Mouse (Mus musculus) stomach, embryonic 16.5 days (tissue): ENCODE data around the gene Hopx. TPM values are rescaled to one million over a fixed set of nuclear protein-coding genes. Genes with fewer than 3 reads are reported as not detected.

ENCODE experiments used
- ATAC-seq: fragments of 200-750 bp; cut with Nextera tagmentation; 2 replicates; pipeline ENCODE4 v1.8.0; 2017; ENCODE audit warnings: moderate number of reproducible peaks, moderate TSS enrichment; ENCODE audit not compliant: insufficient read depth, low FRiP score
- H3K27ac ChIP-seq: fragments of 300-500 bp; sonication (generic); 2 replicates; pipeline ENCODE4 v1.5.1; 2014; ENCODE audit warnings: low read length
- H3K27me3 ChIP-seq: fragments of 300-500 bp; sonication (generic); 2 replicates; pipeline ENCODE4 v1.6.1; 2014; ENCODE audit warnings: low read length, control low read depth, mixed read lengths; ENCODE audit not compliant: control insufficient read depth, insufficient read depth
- H3K36me3 ChIP-seq: fragments of 300-500 bp; sonication (generic); 2 replicates; pipeline ENCODE4 v1.6.1; 2014; ENCODE audit warnings: low read length; ENCODE audit not compliant: control insufficient read depth, insufficient read depth
- H3K4me1 ChIP-seq: fragments of 300-500 bp; sonication (generic); 2 replicates; pipeline ENCODE4 v1.6.1; 2014; ENCODE audit warnings: low read length, control low read depth, mixed read lengths; ENCODE audit not compliant: control insufficient read depth, insufficient read depth
- H3K4me2 ChIP-seq: fragments of 300-500 bp; sonication (generic); 2 replicates; pipeline ENCODE4 v1.6.1; 2014; ENCODE audit warnings: low read depth, low read length, mixed read lengths
- H3K4me3 ChIP-seq: fragments of 300-500 bp; sonication (generic); replicated peaks from 2 replicates; pipeline ENCODE4 v1.5.1; 2014; ENCODE audit warnings: mild to moderate bottlenecking, low read length
- H3K9ac ChIP-seq: fragments of 300-500 bp; sonication (generic); 2 replicates; pipeline ENCODE4 v1.6.1; 2014; ENCODE audit warnings: low read length
- H3K9me3 ChIP-seq: fragments of 300-500 bp; sonication (generic); replicated peaks from 2 replicates; pipeline ENCODE4 v1.6.1; 2016; ENCODE audit warnings: low read length, control low read depth; ENCODE audit not compliant: control insufficient read depth
- WGBS: fragments of 180-500 bp; shearing (Covaris S2); extraction: QIAGEN DNeasy Blood & Tissue Kit; methylation state at CpG from one replicate; pipeline ENCODE4 v1.1.7; 2014; 5-methylcytosine and 5-hydroxymethylcytosine counted together
- polyA plus RNA-seq: library from polyadenylated mRNA; unstranded; fragments of >200 nt; fragmentation: Nextera tagmentation; extraction: Ambion mirVana; gene quantifications from 2 replicates; pipeline ENCODE4 v1.2.1, GENCODE M21; 2015

Hopx gene
- polyA plus RNA-seq, 1 experiment from 2014 or later, result 6.9 TPM

- Histone ChIP-seq H3K4me1 (no peaks in the 10 kb centered on the region), H3K4me3 (no peak overlapping the region), H3K36me3 (no peaks in the 10 kb centered on the region), H3K27ac (no peak overlapping the region), H3K4me2 (no peak overlapping the region), H3K9me3 (no peaks in the 10 kb centered on the region; the same call in 1 of the 2 replicates), H3K27me3 (no peaks in the 10 kb centered on the region), H3K9ac (no peak overlapping the region)
- ATAC-seq, result no peak
- 79% methylated on average over 3 of the region's 3 CpGs for WGBS
Measured at GRCm38 (mm10) chr5:77071626-77072025, 43.3 kb downstream of the Hopx start.

GRCm38 (mm10) chr5:77070987-77071386 lies 43.9 kb downstream of the Hopx start:
- Histone ChIP-seq H3K9ac (no peak overlapping the region), H3K36me3 (no peaks in the 10 kb centered on the region), H3K4me2 (no peak overlapping the region), H3K9me3 (no peaks in the 10 kb centered on the region; the same call in 1 of the 2 replicates), H3K27ac (no peak overlapping the region), H3K4me1 (no peaks in the 10 kb centered on the region), H3K4me3 (no peak overlapping the region), H3K27me3 (no peaks in the 10 kb centered on the region)
- no peak for ATAC-seq
- 79% methylated on average over 2 of the region's 2 CpGs for WGBS

GRCm38 (mm10) chr5:77067321-77067720 lies 47.6 kb downstream of the Hopx start:
- no peak overlapping the region for H3K4me2 ChIP-seq
- no peak overlapping the region for H3K9ac ChIP-seq
- H3K27me3 ChIP-seq, result no peaks in the 10 kb centered on the region
- H3K4me3 ChIP-seq, result no peak overlapping the region
- H3K36me3 ChIP-seq, result no peaks in the 10 kb centered on the region
- WGBS, result 68% methylated on average over 8 of the region's 8 CpGs
- no peaks in the 10 kb centered on the region for H3K4me1 ChIP-seq
- no peaks in the 10 kb centered on the region; the same call in 1 of the 2 replicates for H3K9me3 ChIP-seq
- no peak for ATAC-seq
- H3K27ac ChIP-seq, result no peak overlapping the region

- no peak for ATAC-seq
- Histone ChIP-seq H3K27me3 (no peaks in the 10 kb centered on the region), H3K27ac (no peak overlapping the region), H3K9me3 (no peaks in the 10 kb centered on the region), H3K36me3 (no peaks in the 10 kb centered on the region), H3K4me2 (no peak overlapping the region), H3K4me3 (0 out of 2 replicates have a peak overlapping the region, but pooled peaks have one; percentile 9), H3K9ac (no peak overlapping the region), H3K4me1 (no peaks in the 10 kb centered on the region)
- WGBS, result 34% methylated on average over 17 of the region's 17 CpGs
Measured at GRCm38 (mm10) chr5:77061372-77062038, 53.4 kb downstream of the Hopx start.

DNA sequence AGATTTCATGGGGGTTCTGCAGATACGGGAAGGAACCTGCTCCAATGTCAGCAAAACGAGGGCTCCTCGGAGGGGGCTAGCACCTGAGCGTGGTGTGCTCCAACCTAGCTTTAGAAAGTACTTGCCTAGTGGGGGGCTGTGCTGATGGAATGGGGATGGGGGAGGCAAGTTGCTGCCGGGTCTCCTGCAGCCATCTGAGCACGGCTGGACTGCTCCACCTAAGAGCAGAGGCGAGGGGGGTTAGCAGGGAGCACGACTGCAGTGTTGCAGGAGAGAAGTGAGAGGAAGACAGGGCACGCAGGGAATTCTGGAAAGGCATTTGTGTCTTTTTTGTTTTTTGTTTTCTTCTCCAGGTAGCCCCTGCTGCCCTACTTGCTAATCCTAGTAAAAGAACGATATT lies 54.6 kb downstream of the Hopx start:
- 40% methylated on average over 10 of the region's 10 CpGs for WGBS
- Histone ChIP-seq H3K4me1 (no peaks in the 10 kb centered on the region), H3K9ac (no peak overlapping the region), H3K27ac (no peak overlapping the region), H3K9me3 (no peaks in the 10 kb centered on the region), H3K36me3 (no peaks in the 10 kb centered on the region), H3K4me3 (no peak overlapping the region), H3K27me3 (no peaks in the 10 kb centered on the region), H3K4me2 (no peak overlapping the region)
- no peak for ATAC-seq

DNA sequence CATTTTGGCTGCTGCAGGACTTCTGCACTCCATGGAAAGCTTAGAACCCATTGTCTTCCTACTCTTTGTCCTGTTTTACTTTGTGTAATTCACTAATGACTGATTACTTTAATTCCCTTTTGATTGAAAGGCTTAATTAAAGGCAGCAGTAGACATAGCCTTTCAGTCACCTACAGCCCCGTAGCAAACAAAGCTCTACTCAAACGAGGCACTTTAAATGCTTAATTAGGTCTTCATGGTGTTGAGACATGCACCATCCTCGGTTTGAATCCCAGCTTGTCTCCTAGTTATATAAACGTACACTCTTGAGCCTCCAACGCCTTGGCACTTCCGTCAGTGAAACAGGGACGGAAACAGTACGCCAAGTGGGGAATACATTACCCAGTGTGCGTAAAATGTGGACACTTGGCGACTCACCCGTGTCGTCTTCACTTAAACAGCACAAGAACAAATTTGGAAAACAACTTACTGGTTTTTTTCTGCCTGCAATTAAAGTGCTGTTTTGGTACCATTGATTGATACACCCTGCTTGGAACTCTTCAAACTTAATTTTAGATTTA lies 58.0 kb downstream of the Hopx start:
- Histone ChIP-seq H3K36me3 (no peaks in the 10 kb centered on the region), H3K4me1 (no peaks in the 10 kb centered on the region), H3K9ac (no peak overlapping the region), H3K4me3 (no peak overlapping the region), H3K27me3 (no peaks in the 10 kb centered on the region), H3K9me3 (no peaks in the 10 kb centered on the region), H3K4me2 (no peak overlapping the region), H3K27ac (no peak overlapping the region)
- no peak for ATAC-seq
- 71% methylated on average over 12 of the region's 12 CpGs for WGBS

GRCm38 (mm10) chr5:77052616-77053015 lies 62.3 kb downstream of the Hopx start:
- no peak for ATAC-seq
- Histone ChIP-seq H3K4me3 (no peak overlapping the region), H3K4me1 (no peaks in the 10 kb centered on the region), H3K9ac (no peak overlapping the region), H3K27me3 (no peaks in the 10 kb centered on the region), H3K36me3 (no peaks in the 10 kb centered on the region), H3K9me3 (no peaks in the 10 kb centered on the region), H3K4me2 (no peak overlapping the region), H3K27ac (no peak overlapping the region)
- WGBS, result 87% methylated on average over 5 of the region's 5 CpGs

- no peak overlapping the region for H3K4me3 ChIP-seq
- H3K4me2 ChIP-seq, result no peak overlapping the region
- no peak overlapping the region for H3K27ac ChIP-seq
- H3K9ac ChIP-seq, result no peak overlapping the region
- ATAC-seq, result no peak
- H3K36me3 ChIP-seq, result no peaks in the 10 kb centered on the region
- H3K4me1 ChIP-seq, result no peaks in the 10 kb centered on the region
- H3K27me3 ChIP-seq, result no peaks in the 10 kb centered on the region
- 61% methylated on average over 5 of the region's 5 CpGs for WGBS
- H3K9me3 ChIP-seq, result no peaks in the 10 kb centered on the region
Measured at GRCm38 (mm10) chr5:77044362-77044761, 70.6 kb downstream of the Hopx start.

- Histone ChIP-seq H3K27ac (no peak overlapping the region), H3K9me3 (no peaks in the 10 kb centered on the region), H3K27me3 (no peaks in the 10 kb centered on the region), H3K4me1 (no peaks in the 10 kb centered on the region), H3K9ac (no peak overlapping the region), H3K4me3 (no peak overlapping the region), H3K4me2 (no peak overlapping the region), H3K36me3 (no peaks in the 10 kb centered on the region)
- no peak for ATAC-seq
Measured at GRCm38 (mm10) chr5:77039391-77039790, 75.5 kb downstream of the Hopx start.
